Mouse (Mus musculus) limb, embryonic 14.5 days (tissue): Measurements from ENCODE around the gene Ankrd13b. TPM values are rescaled to one million over a fixed set of nuclear protein-coding genes. Genes with fewer than 3 reads are reported as not detected.

Experiments used
- ATAC-seq: fragments of 200-750 bp; cut with Nextera tagmentation; 2 replicates; pipeline ENCODE4 v1.8.0; 2017; ENCODE audit warnings: low read depth, moderate number of reproducible peaks, moderate TSS enrichment; ENCODE audit not compliant: low FRiP score
- DNase-seq: peaks from one replicate; pipeline ENCODE4 v3.0.0-alpha.2; 2015; ENCODE audit warnings: low spot score
- H3K27ac ChIP-seq: fragments of 300-500 bp; sonication (generic); replicated peaks from 2 replicates; pipeline ENCODE4 v1.5.1; 2014; ENCODE audit warnings: low read depth, mild to moderate bottlenecking, low read length, moderate library complexity, mixed read lengths
- H3K27me3 ChIP-seq: fragments of 300-500 bp; sonication (generic); 2 replicates; pipeline ENCODE4 v1.6.1; 2014; ENCODE audit warnings: low read length, mixed read lengths; ENCODE audit not compliant: control insufficient read depth, insufficient read depth
- H3K36me3 ChIP-seq: fragments of 300-500 bp; sonication (generic); 2 replicates; pipeline ENCODE4 v1.6.1; 2014; ENCODE audit warnings: mild to moderate bottlenecking, low read length, moderate library complexity, mixed read lengths; ENCODE audit not compliant: control insufficient read depth, insufficient read depth
- H3K4me1 ChIP-seq: fragments of 300-500 bp; sonication (generic); 2 replicates; pipeline ENCODE4 v1.6.1; 2014; ENCODE audit warnings: antibody characterized with exemption, low read length, mixed read lengths; ENCODE audit not compliant: control insufficient read depth, insufficient read depth
- H3K4me2 ChIP-seq: fragments of 300-500 bp; sonication (generic); replicated peaks from 2 replicates; pipeline ENCODE4 v1.6.1; 2014; ENCODE audit warnings: low read depth, mild to moderate bottlenecking, low read length, moderate library complexity; ENCODE audit not compliant: severe bottlenecking
- H3K4me3 ChIP-seq: fragments of 300-500 bp; sonication (generic); replicated peaks from 2 replicates; pipeline ENCODE4 v1.5.1; 2014; ENCODE audit warnings: low read length
- H3K9ac ChIP-seq: fragments of 300-500 bp; sonication (generic); 2 replicates; pipeline ENCODE4 v1.6.1; 2014; ENCODE audit warnings: mild to moderate bottlenecking, low read depth, low read length, moderate library complexity; ENCODE audit not compliant: severe bottlenecking
- H3K9me3 ChIP-seq: fragments of 300-500 bp; sonication (generic); 2 replicates; pipeline ENCODE4 v1.6.1; 2016; ENCODE audit warnings: low read length; ENCODE audit not compliant: control insufficient read depth
- POLR2A ChIP-seq: fragments of 200-500 bp; IDR thresholded peaks from 2 replicates; pipeline ENCODE4 v1.8.0; 2012; ENCODE audit warnings: inconsistent platforms, mild to moderate bottlenecking, moderate library complexity, borderline replicate concordance; ENCODE audit not compliant: insufficient read depth, insufficient read length; ENCODE audit errors: extremely low read depth
- WGBS: fragments of 180-500 bp; shearing (Covaris S2); extraction: QIAGEN DNeasy Blood & Tissue Kit; methylation state at CpG from one replicate; pipeline ENCODE4 v1.1.7; 2014; 5-methylcytosine and 5-hydroxymethylcytosine counted together
- polyA plus RNA-seq, 2 experiments: library from polyadenylated mRNA; depleted of rRNA in 1 of 2; stranded (reverse) in 1 of 2; unstranded in 1 of 2; fragments of >200 nt; fragmentation: Nextera tagmentation in 1 of 2; extraction: Ambion mirVana in 1 of 2; gene quantifications; 2 replicates each; pipeline versions ENCODE4 v1.2.1 to v1.2.3; 2012 to 2014

Ankrd13b gene
- polyA plus RNA-seq, 2 experiments: 13.9 to 98.1 TPM

GRCm38 (mm10) chr11:77461856-77462255 is 27.6 kb downstream of the Ankrd13b start:
- peaks cover 51% of the 10 kb centered on the region for H3K27me3 ChIP-seq
- no peak for ATAC-seq

GRCm38 (mm10) chr11:77456866-77457265 is 32.6 kb downstream of the Ankrd13b start:
- Histone ChIP-seq H3K4me2 (no peak overlapping the region), H3K27ac (no peak overlapping the region), H3K9me3 (no peaks in the 10 kb centered on the region), H3K4me3 (no peak overlapping the region), H3K36me3 (peaks cover 24% of the 10 kb centered on the region), H3K27me3 (peaks cover 16% of the 10 kb centered on the region), H3K9ac (no peak overlapping the region), H3K4me1 (peaks cover under 1% of the 10 kb centered on the region; the same call in 1 of the 2 replicates)
- 63% methylated on average over 6 of the region's 6 CpGs for WGBS
- ATAC-seq (no peak), DNase-seq (no peak)
- TF ChIP-seq POLR2A: no peak

More at GRCm38 (mm10) chr11:77461856-77462255, 27.6 kb downstream of the Ankrd13b start:
- Histone ChIP-seq H3K4me1 (peaks cover 9% of the 10 kb centered on the region; the same call in 1 of the 2 replicates), H3K9me3 (no peaks in the 10 kb centered on the region), H3K9ac (peak overlapping the region; percentile 53), H3K4me2 (peak overlapping the region; percentile 100), H3K27ac (no peak overlapping the region), H3K4me3 (peak overlapping the region; percentile 55), H3K36me3 (peaks cover under 1% of the 10 kb centered on the region; the same call in 1 of the 2 replicates)
- DNase-seq: no peak
- no peak for TF ChIP-seq POLR2A
- WGBS: 4% methylated on average over 6 of the region's 6 CpGs

- DNase-seq (no peak), ATAC-seq (no peak)
Observed at GRCm38 (mm10) chr11:77455770-77456510, 33.5 kb downstream of the Ankrd13b start.

GRCm38 (mm10) chr11:77453388-77453787 is 36.1 kb downstream of the Ankrd13b start:
- H3K36me3 ChIP-seq: peaks cover 24% of the 10 kb centered on the region
- no peak overlapping the region for H3K9ac ChIP-seq
- TF ChIP-seq POLR2A: no peak
- H3K9me3 ChIP-seq: no peaks in the 10 kb centered on the region
- no peak for ATAC-seq
- no peak overlapping the region for H3K27ac ChIP-seq
- no peaks in the 10 kb centered on the region for H3K4me1 ChIP-seq
- 84% methylated on average over 2 of the region's 2 CpGs for WGBS
- DNase-seq: no peak
- H3K4me2 ChIP-seq: no peak overlapping the region
- H3K27me3 ChIP-seq: no peaks in the 10 kb centered on the region
- H3K4me3 ChIP-seq: no peak overlapping the region

More at GRCm38 (mm10) chr11:77455770-77456510, 33.5 kb downstream of the Ankrd13b start:
- no peak overlapping the region for H3K27ac ChIP-seq
- WGBS: 76% methylated on average over 9 of the region's 9 CpGs
- no peaks in the 10 kb centered on the region for H3K9me3 ChIP-seq
- no peaks in the 10 kb centered on the region for H3K4me1 ChIP-seq
- no peak overlapping the region for H3K4me2 ChIP-seq
- no peak overlapping the region for H3K4me3 ChIP-seq
- no peak for TF ChIP-seq POLR2A
- H3K27me3 ChIP-seq: peaks cover 6% of the 10 kb centered on the region
- peaks cover 24% of the 10 kb centered on the region for H3K36me3 ChIP-seq
- H3K9ac ChIP-seq: no peak overlapping the region

- ATAC-seq (no peak), DNase-seq (no peak)
- peaks cover 21% of the 10 kb centered on the region for H3K36me3 ChIP-seq
- H3K4me3 ChIP-seq: no peak overlapping the region
- no peak overlapping the region for H3K9ac ChIP-seq
- 90% methylated on average over 2 of the region's 2 CpGs for WGBS
- no peaks in the 10 kb centered on the region for H3K9me3 ChIP-seq
- no peak for TF ChIP-seq POLR2A
- no peak overlapping the region for H3K27ac ChIP-seq
- H3K4me2 ChIP-seq: no peak overlapping the region
- H3K27me3 ChIP-seq: no peaks in the 10 kb centered on the region
- no peaks in the 10 kb centered on the region for H3K4me1 ChIP-seq
Observed at GRCm38 (mm10) chr11:77451670-77452069, 37.8 kb downstream of the Ankrd13b start.
